Mouse (Mus musculus): ENCODE measurements at regions not wholly inside any gene's neighbourhood (a gene's known extent, or its start where the extent isn't known, plus 50 kb on each side); places are given as distances from the start of the nearest gene placed in this dataset.

DNA sequence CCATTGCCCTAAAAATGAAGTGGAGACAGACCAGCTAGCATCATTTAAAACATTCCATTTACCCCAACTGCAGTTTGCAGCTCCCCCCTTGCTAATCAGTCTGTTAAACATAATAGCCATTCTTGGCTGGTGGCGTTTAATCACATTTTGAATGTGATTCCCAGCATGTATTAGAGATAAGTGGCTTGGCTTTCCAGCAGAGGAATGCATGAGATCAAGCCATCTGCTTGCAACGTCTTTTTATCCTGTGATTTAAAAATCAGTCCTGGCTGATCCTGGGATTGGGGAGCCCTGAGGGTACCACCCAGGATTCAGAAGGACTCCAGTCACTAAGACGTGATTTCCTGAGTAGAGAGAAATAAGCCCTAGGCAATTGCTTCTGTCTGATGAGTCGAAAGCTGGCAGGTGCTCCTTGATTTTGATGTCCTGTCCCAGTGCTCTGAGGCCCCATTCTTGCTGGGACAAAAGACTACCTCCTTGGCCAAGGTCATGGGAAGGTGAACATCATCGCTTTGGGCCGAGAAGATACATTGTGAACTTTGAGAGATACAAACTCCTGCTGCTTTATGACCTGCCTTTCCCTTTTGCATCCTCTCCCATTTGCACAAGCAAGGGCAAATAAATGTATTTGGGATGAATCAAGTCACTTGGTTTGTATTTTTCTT, 623.8 kb downstream of the Tmem132b start:
- DNase-seq = no peak

DNA sequence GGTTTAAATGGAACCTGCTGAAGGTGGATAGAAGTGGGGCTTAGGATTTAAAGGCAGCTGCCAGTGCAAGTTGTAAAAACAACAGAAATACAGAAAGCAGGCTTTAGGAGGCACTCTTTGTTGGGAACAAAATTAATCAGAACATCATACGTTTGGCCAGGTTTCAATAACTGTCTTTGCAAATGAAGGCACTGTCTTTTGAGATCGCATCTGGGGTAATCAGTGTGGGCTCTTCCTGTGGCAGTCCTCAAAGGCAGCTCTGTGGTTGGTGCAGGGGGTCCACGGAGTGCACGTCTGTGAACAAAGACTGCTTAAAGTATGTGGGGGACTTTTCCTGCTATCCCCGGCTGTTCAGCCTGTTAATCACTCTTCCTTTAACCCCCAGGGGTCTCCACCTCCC, 654.5 kb downstream of the Tmem132b start:
- no peak for DNase-seq

DNA sequence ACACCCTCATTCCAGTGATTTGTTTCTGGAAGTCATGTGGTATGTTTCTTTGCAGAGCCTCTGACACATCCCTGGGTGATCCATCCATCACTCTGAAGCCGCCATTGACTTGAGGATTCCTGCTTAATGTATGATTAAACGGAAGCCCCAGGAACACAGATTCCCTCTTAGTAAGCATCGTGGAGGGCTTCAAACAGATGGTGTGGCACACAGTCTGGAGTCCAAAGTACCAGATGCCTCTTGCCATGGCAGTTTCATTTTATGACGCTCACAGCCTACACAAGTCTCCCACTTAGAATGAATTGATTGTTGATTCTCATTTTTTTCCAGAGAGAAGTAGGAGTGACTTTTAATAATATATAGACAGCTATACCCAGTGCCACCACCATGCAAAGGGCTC, 668.3 kb downstream of the Tmem132b start:
- no peak for DNase-seq

DNA sequence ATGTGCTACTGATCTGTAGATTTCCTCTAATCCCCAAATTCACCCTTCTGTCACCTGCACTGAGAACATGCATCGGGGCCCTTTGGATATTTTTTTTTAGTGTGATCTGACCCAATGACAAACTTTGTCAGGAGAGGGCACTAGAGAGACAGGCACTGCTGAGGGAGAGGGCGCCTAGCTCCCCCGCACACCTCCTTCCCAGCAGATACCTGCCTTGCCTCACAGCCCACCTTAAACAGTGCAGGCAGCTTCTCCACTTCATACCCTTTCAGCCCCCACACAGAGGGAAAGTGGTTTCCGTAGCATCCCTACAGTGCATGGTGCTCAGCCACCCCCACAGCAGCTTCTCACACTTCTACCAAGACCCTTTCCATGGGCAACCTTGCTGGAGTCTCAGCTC, 670.0 kb downstream of the Tmem132b start:
- no peak for DNase-seq

DNA sequence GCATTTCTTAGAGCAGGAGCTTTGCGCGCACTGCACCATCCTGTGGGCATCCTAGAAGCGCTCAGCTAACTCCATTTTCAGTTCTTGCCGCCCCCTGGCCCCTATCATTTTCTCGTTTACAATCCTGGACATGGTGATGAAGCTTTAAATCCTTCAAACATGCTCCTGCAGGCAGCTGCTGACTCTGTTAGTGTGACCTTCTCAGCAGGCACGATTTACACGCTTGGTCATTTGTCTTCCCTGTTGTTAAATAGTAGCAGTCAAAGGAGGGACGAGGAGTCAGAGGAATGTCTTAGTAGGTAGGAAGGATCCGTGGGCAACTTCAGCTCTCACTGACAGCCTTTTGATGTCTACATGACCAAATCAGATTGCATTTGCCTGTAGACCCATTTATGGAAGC, 670.4 kb downstream of the Tmem132b start:
- no peak for DNase-seq

DNA sequence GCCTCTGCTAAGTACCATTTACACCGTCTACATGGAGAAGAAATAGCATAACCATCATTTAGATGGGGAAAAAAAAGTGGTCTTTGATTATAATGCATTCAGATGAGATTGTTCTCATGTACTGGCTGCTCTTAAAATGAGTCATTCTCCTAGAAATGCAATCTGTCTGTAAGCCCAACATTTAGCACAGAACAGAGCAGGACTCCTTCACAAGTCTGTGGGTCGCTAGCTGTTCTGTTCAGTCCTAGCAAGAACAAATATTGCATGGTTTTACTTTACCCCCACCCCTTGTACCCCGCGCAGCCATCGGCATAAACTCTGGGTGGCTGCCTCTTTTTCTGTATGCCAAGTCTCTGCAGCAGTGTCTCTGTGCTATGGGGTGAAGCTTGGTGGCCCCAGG, 685.4 kb downstream of the Tmem132b start:
- DNase-seq = no peak

DNA sequence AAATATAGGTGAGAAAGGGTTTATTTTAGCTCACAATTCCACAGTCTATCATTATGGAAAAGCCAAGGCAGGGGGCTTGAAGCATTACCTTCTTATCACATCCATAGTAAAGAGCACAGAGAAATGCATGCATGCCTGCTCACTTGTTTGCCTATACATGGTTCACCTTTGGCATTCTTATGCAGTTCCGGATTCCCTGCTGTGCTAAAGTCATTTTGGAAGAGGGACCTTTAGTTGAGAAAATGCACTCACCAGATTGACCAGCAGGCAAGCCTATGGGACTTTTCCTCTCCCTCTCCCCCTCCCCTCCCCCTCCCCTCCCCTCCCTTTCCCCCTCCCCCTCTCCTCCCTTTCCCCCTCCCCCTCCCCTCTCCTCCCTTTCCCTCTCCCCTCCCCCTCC, 686.2 kb downstream of the Tmem132b start:
- DNase-seq = no peak

DNA sequence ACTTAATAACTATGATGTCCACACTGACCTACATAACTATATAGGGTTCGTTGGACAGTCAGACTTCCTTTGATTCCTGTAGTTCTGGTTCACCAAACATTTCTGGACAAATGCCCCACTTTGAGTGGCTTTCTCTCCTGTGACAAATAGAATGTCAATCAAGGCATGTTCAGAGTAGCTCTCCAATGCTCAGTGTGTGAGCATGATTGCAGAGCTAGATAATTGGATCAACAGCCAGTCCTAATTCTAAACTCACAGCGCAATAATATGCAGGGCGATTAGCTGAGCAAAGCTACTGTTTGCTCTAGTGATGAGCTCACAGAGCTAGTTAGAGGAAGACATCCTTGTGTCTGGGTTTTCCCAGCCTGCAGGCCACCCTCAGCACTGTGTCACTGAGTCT, 692.1 kb downstream of the Tmem132b start:
- no peak for DNase-seq

DNA sequence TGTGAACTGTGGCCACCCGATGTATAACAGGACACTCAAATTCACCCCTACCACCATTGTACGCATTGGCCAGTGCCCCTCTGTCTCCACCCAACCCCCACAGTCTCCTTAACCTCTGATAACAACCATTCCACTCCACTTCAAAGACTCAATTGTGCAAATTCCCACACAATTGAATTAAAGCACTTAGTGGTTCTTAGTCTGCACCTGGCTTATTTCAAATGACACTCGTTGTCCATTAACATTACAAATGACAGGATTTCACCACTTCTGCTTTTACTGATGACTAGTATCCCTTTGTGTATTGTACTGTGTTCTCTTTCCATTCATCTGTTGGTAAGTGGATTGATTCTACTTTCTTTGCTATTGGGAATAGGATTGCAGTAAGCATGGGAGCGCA, 699.2 kb downstream of the Tmem132b start:
- DNase-seq = no peak

DNA sequence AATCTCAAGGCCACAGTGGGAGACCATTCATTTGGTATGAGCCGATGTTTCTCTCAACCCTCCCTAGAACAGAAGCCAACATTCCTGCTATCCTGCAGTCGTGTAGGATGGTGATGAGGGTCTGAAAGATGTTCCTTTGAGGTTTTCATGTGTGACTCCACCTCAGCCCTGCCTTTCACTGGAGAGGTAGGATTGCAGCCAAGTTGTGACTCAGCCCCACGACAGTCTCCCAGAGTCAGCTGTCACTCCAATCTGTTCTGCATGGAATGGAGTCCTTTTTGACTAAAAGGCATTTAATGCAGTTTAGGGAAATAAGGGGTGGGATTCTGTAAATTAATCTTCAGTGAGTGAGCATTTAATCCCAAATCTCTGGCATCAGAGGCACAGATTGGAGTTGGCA, 706.5 kb downstream of the Tmem132b start:
- DNase-seq = no peak

DNA sequence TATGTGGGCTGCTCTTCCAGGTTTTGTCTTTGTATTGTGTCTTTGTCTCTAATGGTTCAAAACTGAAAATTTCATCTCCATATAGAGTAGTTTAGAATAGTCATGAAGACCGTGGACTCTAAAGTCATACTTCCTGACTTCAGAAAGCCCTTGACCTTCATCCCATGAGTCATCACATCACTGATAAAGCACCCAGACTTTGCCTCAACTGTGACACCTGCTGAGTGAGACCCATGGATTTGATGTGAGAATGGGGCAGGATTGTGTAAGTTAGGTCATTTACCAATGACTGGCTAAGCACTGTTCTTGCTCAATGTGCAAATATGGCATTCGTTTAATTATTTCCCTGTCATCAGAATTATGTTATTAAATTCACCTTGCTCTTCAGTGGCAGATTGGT, 714.2 kb downstream of the Tmem132b start:
- DNase-seq = no peak

DNA sequence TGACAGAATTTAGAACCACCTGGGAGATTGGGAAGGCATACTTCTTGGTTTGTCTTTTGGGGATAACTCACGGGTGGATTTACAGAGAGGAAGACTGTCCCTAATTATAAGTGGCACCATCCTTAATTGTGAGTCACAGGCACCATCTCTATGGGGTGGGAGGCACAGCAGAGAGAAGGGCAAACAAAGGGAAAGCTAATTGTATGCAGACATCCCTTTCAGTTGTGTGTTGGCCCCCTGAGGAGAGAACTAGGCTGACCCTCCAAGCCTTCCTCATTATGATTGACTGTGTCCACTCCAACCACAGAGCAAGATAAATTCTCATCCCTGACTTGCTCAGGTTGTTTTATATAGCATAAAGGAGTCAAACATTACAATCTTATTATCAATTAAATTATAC, 718.8 kb downstream of the Tmem132b start:
- no peak for DNase-seq

DNA sequence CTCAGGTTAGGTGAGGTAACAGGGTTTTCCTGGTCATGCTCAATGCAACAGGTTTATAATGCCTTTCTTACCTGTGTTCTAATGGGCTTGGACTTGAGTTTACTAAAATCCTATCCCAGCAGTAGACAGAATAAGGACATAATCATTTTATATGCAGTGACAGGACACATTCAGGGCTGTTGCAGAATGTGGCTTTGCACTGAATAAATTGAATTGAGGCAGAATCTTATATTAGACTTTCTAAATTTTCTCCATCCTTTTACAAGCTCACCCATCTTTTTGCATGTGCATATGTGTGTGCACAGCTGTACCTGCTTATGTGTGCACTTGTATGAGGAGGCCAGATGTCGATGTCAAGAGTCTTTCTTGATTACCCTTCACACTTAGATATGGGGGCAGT, 723.1 kb downstream of the Tmem132b start:
- no peak for DNase-seq

DNA sequence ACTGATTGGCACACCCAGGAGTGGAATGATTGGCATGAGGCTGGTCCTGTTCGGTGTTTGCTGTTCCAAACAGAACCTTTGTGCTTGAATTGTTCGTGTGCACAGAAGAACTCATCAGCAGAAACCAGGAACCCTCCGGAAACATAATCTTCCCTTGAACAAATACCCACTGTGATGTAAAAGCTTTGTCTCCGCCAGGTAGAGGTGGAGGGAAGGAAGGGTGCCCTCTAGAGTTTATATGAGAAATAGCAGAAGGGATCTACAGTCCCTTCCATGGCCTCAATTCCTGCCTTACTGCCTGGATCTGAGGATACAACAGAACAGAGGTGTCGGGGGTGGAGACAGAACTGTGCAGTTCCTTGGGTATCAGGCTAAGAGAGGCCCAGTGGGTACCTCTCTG, 726.3 kb downstream of the Tmem132b start:
- DNase-seq = no peak

DNA sequence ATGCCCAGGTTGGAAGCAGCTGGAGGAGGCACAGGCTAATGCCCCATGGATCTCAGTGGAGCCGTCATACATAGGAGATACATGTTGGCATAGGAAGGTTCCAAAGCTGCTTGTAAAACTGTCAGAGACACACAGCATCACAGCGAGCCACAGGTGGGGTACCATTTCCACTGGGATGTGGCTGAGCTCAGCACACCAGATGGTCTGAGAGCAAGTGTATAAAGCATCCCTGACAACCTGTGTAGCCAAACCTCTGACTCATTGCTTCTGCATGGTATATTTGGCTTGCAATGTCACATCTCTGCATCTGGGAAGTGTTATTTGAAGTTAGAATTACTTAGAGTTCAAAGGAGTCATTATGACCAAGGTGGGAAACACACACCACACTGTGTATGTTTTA, 734.9 kb downstream of the Tmem132b start:
- DNase-seq = no peak

DNA sequence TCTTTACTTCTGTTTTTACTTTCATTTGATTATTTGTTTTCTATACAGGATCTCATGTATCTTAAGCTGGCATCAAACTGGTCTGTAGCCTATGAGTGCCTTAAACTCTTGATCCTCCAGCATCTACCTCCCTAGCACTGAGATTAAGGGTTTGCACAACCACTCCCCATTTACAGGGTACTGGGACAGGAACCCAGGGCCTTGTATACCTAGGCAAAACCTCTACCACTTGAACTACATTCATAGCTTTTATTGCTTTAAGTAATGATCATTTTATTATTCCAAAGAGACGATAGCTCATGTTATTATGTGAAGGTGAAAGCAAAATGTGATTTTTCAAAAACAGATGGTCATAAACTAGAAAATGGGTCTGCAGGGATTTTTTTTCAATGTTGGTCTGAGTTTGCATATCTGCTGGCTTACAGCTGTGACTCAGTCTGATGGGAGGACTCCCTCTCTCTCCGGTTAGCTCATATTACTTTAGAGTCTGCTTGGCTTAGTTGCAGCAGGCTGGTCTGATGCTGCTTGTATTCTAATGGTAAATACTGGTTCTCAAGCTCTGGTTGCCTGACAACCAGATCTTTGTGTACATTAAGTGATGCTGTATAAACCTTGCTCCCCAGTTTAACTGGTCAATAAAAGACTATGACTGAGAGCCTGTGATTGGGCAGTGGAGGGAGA, 735.5 kb downstream of the Tmem132b start:
- no peak for DNase-seq

DNA sequence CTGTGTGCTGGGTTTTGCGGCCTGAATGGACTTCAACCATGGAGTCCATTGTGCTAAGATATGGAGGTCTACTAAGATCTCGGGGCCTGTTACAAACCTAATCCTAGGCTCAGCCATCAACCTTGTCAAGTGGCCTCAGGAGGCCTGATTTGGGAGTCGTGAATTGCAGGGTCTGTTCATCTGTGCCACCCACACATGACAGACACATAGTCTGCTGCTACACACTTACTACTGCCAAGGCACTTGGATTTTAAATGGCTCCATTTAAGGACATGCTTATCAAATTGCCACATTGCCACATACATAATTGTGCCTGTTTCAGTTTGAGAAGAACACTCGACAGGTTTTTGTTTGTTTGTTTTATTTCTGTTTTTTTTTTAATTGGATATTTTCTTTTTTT, 737.0 kb downstream of the Tmem132b start:
- no peak for DNase-seq

DNA sequence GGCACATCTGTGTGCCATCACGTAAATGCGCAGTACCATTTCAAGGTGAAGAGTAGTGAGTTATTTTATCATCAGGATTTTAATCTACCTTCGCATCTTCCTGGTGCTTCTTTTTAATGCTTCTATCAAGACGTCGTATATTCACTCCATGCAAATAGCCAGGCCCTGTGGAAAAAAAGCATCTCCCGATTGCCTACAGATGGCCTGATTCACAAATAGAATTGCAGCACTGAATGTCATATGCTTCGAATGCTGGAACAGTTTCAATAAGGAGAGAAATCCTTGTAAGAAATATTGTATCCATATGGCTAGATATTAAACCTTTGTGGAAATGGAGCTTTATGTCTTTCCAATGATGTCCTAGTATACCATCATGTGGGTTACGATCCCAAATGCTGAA, 742.7 kb downstream of the Tmem132b start:
- DNase-seq = no peak

DNA sequence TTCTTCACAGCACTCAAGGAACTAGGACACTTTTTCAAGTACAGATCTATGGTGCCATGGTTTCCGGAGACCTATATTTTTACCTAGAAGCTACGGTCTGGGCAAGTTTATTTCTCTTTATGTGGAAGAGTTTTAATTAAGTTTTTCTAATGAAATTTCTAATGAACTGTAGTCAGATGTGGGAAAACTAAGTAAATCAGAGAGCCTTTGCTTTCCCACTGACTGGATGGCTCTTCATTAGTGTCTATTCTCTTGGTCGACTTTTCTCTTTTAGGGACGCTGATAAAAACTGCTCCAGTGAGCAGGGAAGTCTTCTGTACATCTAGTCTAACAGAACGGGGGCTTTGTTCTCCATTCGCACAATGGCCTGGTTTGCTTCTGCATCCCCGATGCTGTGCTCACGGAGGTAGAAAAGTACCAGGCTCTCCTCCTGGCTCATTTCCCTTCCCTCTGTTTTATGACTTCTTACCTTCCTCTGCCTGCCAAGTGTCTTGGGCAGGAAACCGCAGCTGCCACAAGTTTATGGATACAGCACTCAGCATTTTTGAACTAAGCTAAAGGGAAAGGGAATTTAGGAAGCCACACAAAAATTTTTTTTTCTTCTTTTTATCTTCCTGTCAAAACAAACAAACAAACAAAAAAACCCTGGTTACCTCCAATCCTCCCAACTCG, 749.6 kb downstream of the Tmem132b start:
- DNase-seq = no peak

DNA sequence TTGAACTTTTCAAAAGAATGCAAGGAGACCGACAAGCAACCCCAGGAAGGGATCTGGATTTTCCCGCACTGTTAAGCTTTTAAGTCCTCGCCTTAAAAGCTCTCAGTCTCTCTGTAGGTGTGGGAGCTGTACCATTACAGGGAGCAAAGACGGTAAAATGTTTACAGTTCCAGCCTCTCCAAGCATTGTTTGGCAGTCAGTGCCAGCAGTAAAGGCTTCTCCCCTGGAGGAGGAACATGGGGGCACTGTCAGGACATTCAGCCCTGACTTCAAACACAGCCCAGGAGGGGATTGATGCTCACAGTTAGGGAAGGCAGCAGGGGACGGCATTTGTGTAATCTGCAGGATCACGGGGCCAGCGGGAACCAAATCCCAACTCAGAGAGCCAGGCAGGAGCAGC, 750.2 kb downstream of the Tmem132b start:
- no peak for DNase-seq

DNA sequence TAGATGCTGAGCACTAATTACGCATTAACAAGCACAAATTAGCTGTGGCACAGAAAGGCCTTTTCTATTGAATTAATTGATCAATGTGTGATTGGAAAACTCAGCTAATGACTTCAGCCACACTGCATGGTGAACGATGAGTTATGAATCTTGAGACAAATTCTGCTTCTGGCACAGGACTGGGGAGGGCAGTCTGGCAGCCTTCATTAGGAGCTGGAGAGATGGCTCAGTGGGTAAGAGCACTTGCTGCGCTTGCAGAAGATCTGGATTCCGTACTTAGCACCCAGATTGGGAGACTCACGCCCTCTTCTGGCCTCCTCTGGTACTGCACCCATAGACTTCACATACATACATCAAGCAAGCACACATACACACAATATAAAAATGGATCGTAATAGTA, 793.3 kb downstream of the Tmem132b start:
- DNase-seq = no peak

DNA sequence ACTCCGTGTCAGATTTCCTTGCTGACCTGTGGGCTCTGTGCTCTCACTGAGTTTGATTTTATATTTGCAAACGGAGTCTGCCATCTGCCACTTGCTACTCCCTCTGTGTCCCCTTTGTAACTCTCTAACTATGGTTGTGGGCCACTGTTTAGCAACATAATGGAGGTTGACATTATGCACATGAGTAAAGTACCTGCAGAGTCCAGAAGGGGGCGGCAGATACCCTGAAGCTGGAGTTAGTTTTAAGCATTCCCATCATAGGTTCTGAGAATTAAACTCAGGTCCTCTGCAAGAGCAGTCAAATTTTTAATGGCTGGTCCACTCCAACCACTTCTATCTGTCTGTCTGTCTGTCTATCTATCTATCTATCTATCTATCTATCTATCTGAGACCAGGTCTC, 796.7 kb downstream of the Tmem132b start:
- DNase-seq = no peak

DNA sequence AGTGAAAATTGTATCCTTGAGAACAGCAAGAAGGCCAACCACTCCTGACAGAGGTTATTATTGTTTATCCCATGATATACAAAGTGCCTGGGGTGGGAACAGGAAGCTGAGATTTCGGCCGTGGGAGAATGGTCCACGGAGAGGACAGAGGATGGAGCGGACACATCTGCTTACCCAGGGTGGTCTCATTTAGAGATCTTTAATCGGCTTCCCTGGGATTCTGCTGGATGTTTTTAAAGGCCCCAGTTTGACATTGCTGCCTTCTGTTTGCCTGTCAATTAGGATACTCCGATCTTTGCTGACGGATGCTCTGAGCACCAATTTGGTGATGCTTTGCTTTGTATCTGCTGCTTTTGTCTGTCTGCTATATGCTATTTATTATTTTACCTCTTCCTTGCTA, 803.5 kb downstream of the Tmem132b start:
- no peak for DNase-seq
